Mouse (Mus musculus) cortical plate, adult 2 months (tissue): ENCODE results near the gene Abcc5.

Experiments used
- CTCF ChIP-seq: fragments of 200-500 bp; IDR thresholded peaks from 2 replicates; pipeline ENCODE4 v1.5.1; 2011; ENCODE audit warnings: mild to moderate bottlenecking, control low read depth, low read length; ENCODE audit not compliant: insufficient read depth; ENCODE audit errors: extremely low read depth
- POLR2A ChIP-seq: fragments of 200-500 bp; IDR thresholded peaks from 2 replicates; pipeline ENCODE4 v1.6.1; 2011; ENCODE audit warnings: mild to moderate bottlenecking, low read length, control low read depth; ENCODE audit not compliant: insufficient read depth; ENCODE audit errors: extremely low read depth

DNA sequence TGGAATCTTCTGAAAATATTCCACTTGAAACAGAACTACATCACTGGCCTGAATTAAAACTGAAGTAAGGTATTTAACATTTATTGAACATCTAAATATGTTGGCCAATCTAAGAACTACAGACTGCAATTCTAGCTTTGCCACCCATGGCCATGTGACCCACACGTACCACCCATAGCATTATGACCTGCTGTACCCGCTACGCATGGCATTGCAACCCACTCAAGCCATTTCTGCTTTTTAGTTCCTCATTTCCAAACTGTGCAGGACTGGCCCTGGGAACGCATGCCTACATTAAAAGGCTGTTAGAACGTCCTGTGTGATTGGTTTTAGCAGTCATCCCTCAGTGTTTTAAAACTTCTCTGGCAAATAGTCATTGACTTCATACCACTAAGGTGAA is 68.4 kb downstream of the Abcc5 start:
- TF ChIP-seq CTCF (no peak), POLR2A (no peak)
